Mouse (Mus musculus) Patski (cell line): ENCODE results near the gene Yy1. TPM values are rescaled to one million over a fixed set of nuclear protein-coding genes. Genes with fewer than 3 reads are reported as not detected.
A peak's percentile ranks its signal among the peaks of the same experiment; 100 is the strongest.
"Not testable (repeated sequence)": the region's sequence is repeated elsewhere in the genome, so short reads cannot be mapped to it uniquely, and the experiment has no call there.

Source experiments
- ATAC-seq: fragments of 100-300 bp; one replicate; pipeline ENCODE4 v1.8.0; 2021
- CTCF ChIA-PET: fragments of 350-600 bp; sonication (Branson Sonifier 250); formaldehyde crosslinking; loops from one replicate; lab custom pipeline; 2022; ENCODE audit warnings: inconsistent platforms; lab: Charles Lee
- POLR2A ChIA-PET: fragments of 350-600 bp; sonication (Branson Sonifier 250); formaldehyde crosslinking; loops from one replicate; lab custom pipeline; 2022; ENCODE audit warnings: antibody characterized with exemption, inconsistent platforms; lab: Charles Lee
- DNase-seq: peaks from one replicate; pipeline ENCODE4 v3.0.0-alpha.2; 2011; ENCODE audit warnings: low read depth, low spot score
- H3K27me3 ChIP-seq: fragments of 371-371 bp; one replicate; pipeline ENCODE4 v1.5.1; 2021
- CTCF ChIP-seq: fragments of 100-300 bp; IDR thresholded peaks from one replicate; pipeline ENCODE4 v1.5.1; 2021
- in situ Hi-C: fragments of 300-500 bp; cut with MboI; formaldehyde crosslinking; loops from 3 replicates; pipeline ENCODE4 v1.11.1; 2018; ENCODE audit warnings: low pct_unique_long_range_greater_than_20kb, mixed read lengths
- polyA plus RNA-seq: library from polyadenylated mRNA; unstranded; gene quantifications from one replicate; pipeline ENCODE4 v1.2.3, GENCODE M21; 2021

Yy1 gene
- polyA plus RNA-seq, 1 experiment from 2014 or later = 53.2 TPM

DNA sequence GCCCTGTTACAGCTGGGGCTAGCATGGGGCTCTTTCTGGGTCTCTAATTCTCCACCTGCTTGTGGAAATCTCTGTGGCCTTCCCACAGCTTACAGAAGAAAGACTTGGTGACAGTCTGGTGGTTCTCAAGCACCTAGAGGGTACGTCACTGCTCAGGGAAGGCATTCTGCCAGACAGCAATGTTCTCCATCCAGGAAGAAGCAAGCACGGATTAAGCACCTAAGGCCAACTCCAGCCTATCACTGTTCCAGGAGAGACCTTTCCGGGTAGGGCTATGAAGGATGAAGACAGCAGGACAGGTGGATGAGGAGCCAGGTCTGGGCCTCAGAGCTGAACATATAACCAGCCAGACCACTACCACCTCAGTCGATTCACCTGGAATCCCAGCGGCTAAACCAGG lies 42.0 kb downstream of the Yy1 start:
- in situ Hi-C loops = no loop called here
- ChIA-PET CTCF (no interaction called here), POLR2A (no interaction called here)
- ATAC-seq (no peak), DNase-seq (no peak)
- TF ChIP-seq CTCF = no peak
- no peaks in the 10 kb centered on the region for H3K27me3 ChIP-seq

DNA sequence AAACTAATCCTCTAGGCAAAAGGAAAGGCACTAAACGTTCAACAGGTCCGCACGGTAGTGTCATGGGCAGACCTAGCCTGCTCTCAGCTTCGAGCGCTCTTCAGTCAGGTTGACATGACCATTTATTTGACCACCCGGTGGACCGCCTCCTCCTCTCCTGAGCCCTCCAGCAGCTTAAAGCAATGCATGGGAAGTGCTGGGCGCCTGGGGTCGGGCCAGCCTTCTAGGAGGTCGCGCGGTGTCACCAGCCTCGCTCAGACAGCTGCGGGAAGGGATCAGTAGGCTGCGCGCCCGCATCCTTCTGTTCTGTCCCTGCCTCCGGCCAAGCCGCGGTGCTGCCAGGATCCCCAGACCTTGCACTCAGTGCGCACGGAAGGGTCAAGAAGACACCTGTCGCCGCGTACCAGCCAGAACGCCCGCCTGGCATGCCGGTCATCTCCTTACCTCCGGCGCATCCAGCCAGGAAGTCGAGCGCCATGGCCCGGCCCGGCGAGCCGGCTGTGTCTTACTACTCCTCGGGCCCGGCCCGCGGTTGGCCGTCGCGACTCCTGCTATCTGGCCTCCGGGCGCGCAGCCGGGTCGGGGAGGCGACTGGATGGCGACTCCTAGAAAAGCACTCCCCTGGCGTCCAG lies 42.6 kb downstream of the Yy1 start:
- no peak for TF ChIP-seq CTCF

GRCm38 (mm10) chr12:108835840-108836409 lies 43.2 kb downstream of the Yy1 start, which contains the start of the genes Slc25a29 and Slc25a47:
Gene Slc25a29 (minus strand): TSS chr12:108835883.
Gene Slc25a47 (plus strand): TSS chr12:108836046.
- peak; percentile 64 for DNase-seq
- ATAC-seq = peak; percentile 92
- no peaks in the 10 kb centered on the region for H3K27me3 ChIP-seq
- in situ Hi-C loops = no loop called here
- CTCF ChIA-PET = no interaction called here
- POLR2A ChIA-PET = interaction anchor here (2.0 kb wide), 1 partner anchor 34 kb away, joined by 4 read pairs; no protein-coding TSS in a partner anchor
- no peak for TF ChIP-seq CTCF

More for the DNA sequence above, 42.6 kb downstream of the Yy1 start:
- POLR2A ChIA-PET = no interaction called here
- ATAC-seq (peak; percentile 2), DNase-seq (no peak)
- no peaks in the 10 kb centered on the region for H3K27me3 ChIP-seq
- CTCF ChIA-PET = no interaction called here
- in situ Hi-C loops = no loop called here

DNA sequence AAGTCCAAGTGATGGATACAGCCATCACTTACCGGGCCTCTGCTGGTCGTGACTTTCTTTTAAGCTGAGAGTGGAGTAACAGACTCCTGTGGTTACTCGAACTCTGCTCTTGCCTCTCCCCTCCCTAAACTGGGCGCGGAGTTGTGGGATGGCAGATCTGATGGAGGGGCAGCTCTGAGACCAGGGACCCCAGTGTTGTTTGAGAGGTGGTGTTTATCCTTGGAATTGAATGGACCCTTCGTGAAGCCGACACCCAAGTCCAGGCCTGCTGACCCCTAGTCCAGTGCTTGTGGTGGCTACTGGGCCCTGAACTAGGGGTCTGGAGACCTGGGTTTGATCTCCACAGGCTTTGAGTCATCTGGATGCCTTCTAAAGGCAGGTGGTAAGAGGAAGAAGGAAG lies 43.9 kb downstream of the Yy1 start:
- POLR2A ChIA-PET = interaction anchor here (0.8 to 2.0 kb wide), 2 partner anchors 24 to 35 kb away, joined by 3 to 4 read pairs; no protein-coding TSS in a partner anchor
- in situ Hi-C loops = no loop called here
- no peak for ATAC-seq
- H3K27me3 ChIP-seq = no peaks in the 10 kb centered on the region
- no peak for TF ChIP-seq CTCF
- CTCF ChIA-PET = interaction anchor here (1.5 kb wide), 1 partner anchor 22 kb away, joined by 3 read pairs; no protein-coding TSS in a partner anchor
- DNase-seq = no peak

GRCm38 (mm10) chr12:108841181-108841580 lies 48.4 kb downstream of the Yy1 start:
- ChIA-PET POLR2A (interaction anchor here (1.3 kb wide), 1 partner anchor 10 kb away, joined by 3 read pairs; no protein-coding TSS in a partner anchor), CTCF (no interaction called here)
- TF ChIP-seq CTCF = no peak
- no peaks in the 10 kb centered on the region for H3K27me3 ChIP-seq
- DNase-seq (no peak), ATAC-seq (no peak)
- in situ Hi-C loops = no loop called here

DNA sequence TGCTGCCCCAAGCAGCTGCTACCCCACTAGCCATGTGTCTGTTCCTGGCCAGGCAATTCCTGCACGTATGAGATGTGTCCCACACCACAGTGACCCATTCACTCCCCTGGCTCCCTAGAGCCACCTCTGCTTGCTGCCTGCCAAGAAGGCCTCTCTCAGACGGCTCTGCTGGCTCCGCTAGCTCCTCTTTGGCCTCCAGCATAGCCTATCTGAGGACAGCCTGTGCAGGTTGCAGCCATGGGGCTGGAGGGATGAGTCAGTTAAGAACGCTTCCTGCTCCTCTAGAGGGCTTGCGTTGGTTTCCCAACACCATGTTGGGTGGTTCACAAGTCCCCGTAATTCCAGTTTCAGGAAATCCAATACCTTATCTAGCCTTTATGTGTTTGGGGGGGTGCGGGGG lies 49.9 kb downstream of the Yy1 start:
- in situ Hi-C loops = no loop called here
- ChIA-PET CTCF (no interaction called here), POLR2A (no interaction called here)
- DNase-seq = no peak
- ATAC-seq = no peak
- H3K27me3 ChIP-seq = no peaks in the 10 kb centered on the region
- TF ChIP-seq CTCF = no peak

DNA sequence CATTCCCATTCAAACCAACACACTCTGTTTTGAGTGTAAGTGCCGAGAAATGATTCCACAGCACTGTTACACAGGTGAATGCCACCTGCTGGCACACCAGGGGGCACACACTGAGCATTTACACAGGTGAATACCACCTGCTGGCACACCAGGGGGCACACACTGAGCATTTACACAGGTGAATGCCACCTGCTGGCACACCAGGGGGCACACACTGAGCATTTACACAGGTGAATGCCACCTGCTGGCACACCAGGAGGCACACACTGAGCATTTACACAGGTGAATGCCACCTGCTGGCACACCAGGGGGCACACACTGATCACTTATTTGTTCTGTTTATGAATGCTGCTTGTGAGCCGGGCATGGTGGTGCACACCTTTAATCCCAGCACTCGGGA lies 55.3 kb downstream of the Yy1 start:
- POLR2A ChIA-PET, CTCF ChIA-PET, in situ Hi-C loops, DNase-seq, H3K27me3 ChIP-seq, ATAC-seq: not testable (repeated sequence)

DNA sequence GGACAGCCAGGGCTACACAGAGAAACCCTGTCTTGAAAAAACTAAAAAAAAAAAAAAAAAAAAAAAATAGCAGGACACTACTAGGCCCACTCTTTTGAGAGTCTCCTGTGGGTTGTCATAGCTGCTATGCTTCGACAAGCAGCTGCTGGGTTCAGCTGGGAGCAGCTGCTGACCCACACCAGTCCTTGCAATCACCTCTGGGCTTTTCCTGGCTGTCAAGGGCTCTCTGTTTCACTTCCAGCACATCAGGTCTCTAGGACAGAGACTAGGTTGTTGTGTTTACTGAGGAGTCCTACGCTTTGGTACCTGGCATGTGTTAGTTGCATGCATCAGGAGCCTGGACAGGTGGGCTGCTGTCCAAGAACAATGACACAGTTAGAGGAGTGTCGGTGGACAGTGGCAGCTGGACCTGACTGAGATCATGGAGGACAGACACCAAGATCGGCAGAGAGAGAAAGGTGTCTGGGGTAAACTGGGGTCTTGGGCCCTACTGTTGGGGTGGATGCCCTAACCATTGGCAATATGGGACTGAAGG lies 56.8 kb downstream of the Yy1 start:
- ChIA-PET POLR2A (no interaction called here), CTCF (interaction anchor here (1.2 kb wide), 1 partner anchor 10 kb away, joined by 3 read pairs; no protein-coding TSS in a partner anchor)
- in situ Hi-C loops = no loop called here
- no peak for DNase-seq
- H3K27me3 ChIP-seq = no peaks in the 10 kb centered on the region
- no peak for ATAC-seq
- TF ChIP-seq CTCF = no peak

DNA sequence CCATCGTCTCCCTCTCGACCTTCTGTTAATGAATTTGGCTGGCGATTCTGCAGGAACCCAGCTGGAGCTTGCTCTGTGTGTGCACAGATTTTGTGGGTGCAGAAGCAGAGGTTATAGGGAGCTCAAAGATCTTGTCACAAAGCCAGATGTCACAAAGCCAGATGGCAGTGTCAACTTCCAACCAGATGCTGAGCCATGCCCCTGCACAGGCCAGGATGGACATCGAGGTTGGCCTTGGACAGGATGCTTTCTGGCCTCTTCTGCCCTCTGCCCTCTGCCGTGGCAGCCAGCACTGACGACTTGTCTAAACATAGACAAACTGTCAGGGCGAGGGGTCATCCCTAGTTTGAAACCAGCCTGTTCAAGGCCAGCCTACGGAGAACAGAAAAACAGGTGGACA lies 57.4 kb downstream of the Yy1 start:
- DNase-seq = no peak
- CTCF ChIA-PET = interaction anchor here (1.2 kb wide), 1 partner anchor 11 kb away, joined by 3 read pairs; no protein-coding TSS in a partner anchor
- POLR2A ChIA-PET = no interaction called here
- no peak for ATAC-seq
- no peaks in the 10 kb centered on the region for H3K27me3 ChIP-seq
- no peak for TF ChIP-seq CTCF
- in situ Hi-C loops = no loop called here

DNA sequence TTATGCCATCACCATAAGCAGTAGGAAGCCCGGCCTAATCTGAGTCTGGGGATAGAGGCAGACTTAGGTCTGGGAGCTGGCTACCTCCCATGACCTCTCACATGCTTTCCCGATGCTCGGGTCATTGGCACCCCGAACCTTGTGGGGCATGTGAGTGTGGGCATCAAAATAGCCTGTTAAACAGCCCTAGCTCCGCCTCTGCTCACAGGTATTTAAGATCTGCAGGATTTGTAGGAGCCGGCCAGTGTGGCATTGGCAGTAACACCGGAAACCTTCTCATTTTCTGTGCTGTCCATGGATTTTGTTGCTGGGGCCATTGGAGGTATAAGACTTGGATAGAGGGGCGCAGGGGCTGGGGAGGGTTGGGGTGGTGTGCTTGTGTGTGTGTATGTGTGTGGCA lies 58.1 kb downstream of the Yy1 start:
- TF ChIP-seq CTCF = no peak
- in situ Hi-C loops = no loop called here

GRCm38 (mm10) chr12:108852822-108853221 lies 60.0 kb downstream of the Yy1 start:
- TF ChIP-seq CTCF = no peak
- ChIA-PET CTCF (no interaction called here), POLR2A (no interaction called here)
- DNase-seq (no peak), ATAC-seq (no peak)
- no peaks in the 10 kb centered on the region for H3K27me3 ChIP-seq
- in situ Hi-C loops = no loop called here

More for the DNA sequence above, 58.1 kb downstream of the Yy1 start:
- ChIA-PET POLR2A (interaction anchor here (1.2 kb wide), 1 partner anchor 9 kb away, joined by 3 read pairs; no protein-coding TSS in a partner anchor), CTCF (no interaction called here)
- no peak for DNase-seq
- H3K27me3 ChIP-seq = no peaks in the 10 kb centered on the region
- ATAC-seq = no peak
